Mouse (Mus musculus) midbrain, embryonic 13.5 days (tissue): Measurements from ENCODE around the gene Syngap1. TPM values are rescaled to one million over a fixed set of nuclear protein-coding genes. Genes with fewer than 3 reads are reported as not detected.

ENCODE experiments used
- ATAC-seq: fragments of 200-750 bp; cut with Nextera tagmentation; 2 replicates; pipeline ENCODE4 v1.8.0; 2017; ENCODE audit warnings: mild to moderate bottlenecking, moderate TSS enrichment, moderate library complexity
- H3K27ac ChIP-seq: fragments of 300-500 bp; sonication (generic); 2 replicates; pipeline ENCODE4 v1.5.1; 2015; ENCODE audit warnings: inconsistent platforms, mild to moderate bottlenecking, moderate library complexity
- H3K27me3 ChIP-seq: fragments of 300-500 bp; sonication (generic); 2 replicates; pipeline ENCODE4 v1.6.1; 2015; ENCODE audit warnings: mild to moderate bottlenecking, inconsistent platforms
- H3K36me3 ChIP-seq: fragments of 300-500 bp; sonication (generic); 2 replicates; pipeline ENCODE4 v1.6.1; 2015; ENCODE audit warnings: mild to moderate bottlenecking, inconsistent platforms
- H3K4me1 ChIP-seq: fragments of 300-500 bp; sonication (generic); replicated peaks from 2 replicates; pipeline ENCODE4 v1.6.1; 2015; ENCODE audit warnings: inconsistent platforms
- H3K4me2 ChIP-seq: fragments of 300-500 bp; sonication (generic); replicated peaks from 2 replicates; pipeline ENCODE4 v1.6.1; 2015; ENCODE audit warnings: moderate library complexity, mild to moderate bottlenecking, inconsistent platforms
- H3K4me3 ChIP-seq: fragments of 300-500 bp; sonication (generic); replicated peaks from 2 replicates; pipeline ENCODE4 v1.5.1; 2015; ENCODE audit warnings: mild to moderate bottlenecking, inconsistent platforms
- H3K9ac ChIP-seq: fragments of 300-500 bp; sonication (generic); replicated peaks from 2 replicates; pipeline ENCODE4 v1.6.1; 2015; ENCODE audit warnings: mild to moderate bottlenecking, inconsistent platforms
- H3K9me3 ChIP-seq: fragments of 300-500 bp; sonication (generic); 2 replicates; pipeline ENCODE4 v1.6.1; 2016; ENCODE audit warnings: mild to moderate bottlenecking, inconsistent platforms
- WGBS: fragments of 180-500 bp; shearing (Covaris S2); methylation state at CpG from one replicate; pipeline ENCODE4 v1.1.7; 2015; 5-methylcytosine and 5-hydroxymethylcytosine counted together
- polyA plus RNA-seq: library from polyadenylated mRNA; unstranded; fragments of >200 nt; fragmentation: Nextera tagmentation; extraction: Ambion mirVana; gene quantifications from 2 replicates; pipeline ENCODE4 v1.2.1, GENCODE M21; 2015

Gene Syngap1
- polyA plus RNA-seq, 1 experiment from 2014 or later = 6.2 TPM

GRCm38 (mm10) chr17:26949866-26950265 lies 8.8 kb downstream of the Syngap1 start:
- Histone ChIP-seq H3K4me2 (peak overlapping the region; percentile 88), H3K9ac (peak overlapping the region; percentile 92), H3K4me1 (peaks cover 90% of the 10 kb centered on the region), H3K36me3 (peaks cover 4% of the 10 kb centered on the region), H3K9me3 (no peaks in the 10 kb centered on the region), H3K27ac (peak overlapping the region; percentile 93), H3K4me3 (peak overlapping the region; percentile 74), H3K27me3 (no peaks in the 10 kb centered on the region)
- no peak for ATAC-seq
- 25% methylated on average over 5 of the region's 5 CpGs for WGBS

- Histone ChIP-seq H3K9me3 (no peaks in the 10 kb centered on the region), H3K36me3 (peaks cover 13% of the 10 kb centered on the region), H3K4me2 (peak overlapping the region; percentile 88), H3K27ac (peak overlapping the region; percentile 83), H3K9ac (peak overlapping the region; percentile 92), H3K4me1 (peaks cover 82% of the 10 kb centered on the region), H3K4me3 (peak overlapping the region; percentile 74), H3K27me3 (no peaks in the 10 kb centered on the region)
- no peak for ATAC-seq
- WGBS = 32% methylated on average over 7 of the region's 7 CpGs
Observed at GRCm38 (mm10) chr17:26950560-26951288, 9.7 kb downstream of the Syngap1 start.

- Histone ChIP-seq H3K4me1 (peaks cover 75% of the 10 kb centered on the region), H3K9me3 (no peaks in the 10 kb centered on the region), H3K9ac (peak overlapping the region; percentile 92), H3K4me2 (peak overlapping the region; percentile 88), H3K4me3 (peak overlapping the region; percentile 74), H3K27ac (peak overlapping the region; percentile 83), H3K27me3 (no peaks in the 10 kb centered on the region), H3K36me3 (peaks cover 20% of the 10 kb centered on the region)
- WGBS = 0% methylated on average over 11 of the region's 11 CpGs
- peak; percentile 67 for ATAC-seq
Observed at GRCm38 (mm10) chr17:26951406-26951805, 10.4 kb downstream of the Syngap1 start.

- Histone ChIP-seq H3K4me2 (peak overlapping the region; percentile 88), H3K4me3 (peak overlapping the region; percentile 74), H3K27me3 (no peaks in the 10 kb centered on the region), H3K36me3 (peaks cover 28% of the 10 kb centered on the region), H3K27ac (peak overlapping the region; percentile 83), H3K4me1 (peaks cover 67% of the 10 kb centered on the region), H3K9me3 (no peaks in the 10 kb centered on the region), H3K9ac (peak overlapping the region; percentile 92)
- peak; percentile 49 for ATAC-seq
- WGBS = 4% methylated on average over 23 of the region's 23 CpGs
Observed at GRCm38 (mm10) chr17:26951952-26952877, 11.2 kb downstream of the Syngap1 start.

GRCm38 (mm10) chr17:26953201-26953600 lies 12.1 kb downstream of the Syngap1 start:
- no peak for ATAC-seq
- Histone ChIP-seq H3K9ac (peak overlapping the region; percentile 92), H3K4me2 (peak overlapping the region; percentile 88), H3K27ac (peak overlapping the region; percentile 56), H3K4me1 (peaks cover 59% of the 10 kb centered on the region), H3K36me3 (peaks cover 38% of the 10 kb centered on the region), H3K9me3 (no peaks in the 10 kb centered on the region), H3K27me3 (no peaks in the 10 kb centered on the region), H3K4me3 (peak overlapping the region; percentile 74)
- 17% methylated on average over 6 of the region's 6 CpGs for WGBS

- H3K27me3 ChIP-seq = no peaks in the 10 kb centered on the region
- no peak for ATAC-seq
- peak overlapping the region; percentile 56; the same call in 1 of the 2 replicates for H3K27ac ChIP-seq
Observed at GRCm38 (mm10) chr17:26953726-26954125, 12.7 kb downstream of the Syngap1 start.

GRCm38 (mm10) chr17:26956309-26956708 lies 15.3 kb downstream of the Syngap1 start:
- no peaks in the 10 kb centered on the region for H3K27me3 ChIP-seq
- ATAC-seq = no peak
- H3K9ac ChIP-seq = no peak overlapping the region; the same call in 1 of the 2 replicates
- H3K4me3 ChIP-seq = no peak overlapping the region
- 84% methylated on average over 5 of the region's 5 CpGs for WGBS
- peaks cover 33% of the 10 kb centered on the region for H3K4me1 ChIP-seq
- no peak overlapping the region for H3K4me2 ChIP-seq
- no peaks in the 10 kb centered on the region for H3K9me3 ChIP-seq
- peaks cover 69% of the 10 kb centered on the region for H3K36me3 ChIP-seq
- H3K27ac ChIP-seq = no peak overlapping the region

More at GRCm38 (mm10) chr17:26953726-26954125, 12.7 kb downstream of the Syngap1 start:
- H3K4me3 ChIP-seq = peak overlapping the region; percentile 74
- H3K4me2 ChIP-seq = peak overlapping the region; percentile 88
- H3K9me3 ChIP-seq = no peaks in the 10 kb centered on the region
- 15% methylated on average over 15 of the region's 16 CpGs for WGBS
- H3K4me1 ChIP-seq = peaks cover 58% of the 10 kb centered on the region
- peaks cover 43% of the 10 kb centered on the region for H3K36me3 ChIP-seq
- H3K9ac ChIP-seq = peak overlapping the region; percentile 92

GRCm38 (mm10) chr17:26956895-26957294 lies 15.8 kb downstream of the Syngap1 start:
- peaks cover 28% of the 10 kb centered on the region for H3K4me1 ChIP-seq
- no peaks in the 10 kb centered on the region for H3K9me3 ChIP-seq
- peaks cover 75% of the 10 kb centered on the region for H3K36me3 ChIP-seq
- no peaks in the 10 kb centered on the region for H3K27me3 ChIP-seq
- no peak overlapping the region for H3K4me2 ChIP-seq
- no peak overlapping the region for H3K27ac ChIP-seq
- H3K4me3 ChIP-seq = no peak overlapping the region
- 93% methylated on average over 18 of the region's 18 CpGs for WGBS
- ATAC-seq = no peak
- no peak overlapping the region for H3K9ac ChIP-seq

GRCm38 (mm10) chr17:26957872-26958271 lies 16.8 kb downstream of the Syngap1 start:
- H3K36me3 ChIP-seq = peaks cover 84% of the 10 kb centered on the region
- H3K9me3 ChIP-seq = no peaks in the 10 kb centered on the region
- H3K4me2 ChIP-seq = no peak overlapping the region
- no peak overlapping the region for H3K27ac ChIP-seq
- H3K27me3 ChIP-seq = no peaks in the 10 kb centered on the region
- peaks cover 18% of the 10 kb centered on the region for H3K4me1 ChIP-seq
- no peak overlapping the region for H3K4me3 ChIP-seq
- H3K9ac ChIP-seq = no peak overlapping the region
- no peak for ATAC-seq
- 92% methylated on average over 5 of the region's 5 CpGs for WGBS

GRCm38 (mm10) chr17:26958880-26959279 lies 17.8 kb downstream of the Syngap1 start:
- Histone ChIP-seq H3K36me3 (peaks cover 93% of the 10 kb centered on the region), H3K27ac (no peak overlapping the region), H3K27me3 (no peaks in the 10 kb centered on the region), H3K9ac (no peak overlapping the region), H3K9me3 (no peaks in the 10 kb centered on the region), H3K4me3 (no peak overlapping the region), H3K4me2 (no peak overlapping the region), H3K4me1 (peaks cover 8% of the 10 kb centered on the region)
- 66% methylated on average over 5 of the region's 5 CpGs for WGBS
- ATAC-seq = no peak

GRCm38 (mm10) chr17:26959815-26960214 lies 18.8 kb downstream of the Syngap1 start:
- Histone ChIP-seq H3K4me1 (0 out of 2 replicates have a peak, but pooled peaks cover 1% of the 10 kb centered on the region), H3K27me3 (no peaks in the 10 kb centered on the region), H3K9ac (no peak overlapping the region), H3K4me2 (no peak overlapping the region), H3K4me3 (no peak overlapping the region), H3K9me3 (no peaks in the 10 kb centered on the region), H3K36me3 (peaks cover 98% of the 10 kb centered on the region), H3K27ac (no peak overlapping the region)
- 95% methylated on average over 4 of the region's 4 CpGs for WGBS
- ATAC-seq = no peak
